Mouse (Mus musculus): ENCODE results near the gene Phyhipl. TPM values are rescaled to one million over a fixed set of nuclear protein-coding genes. Genes with fewer than 3 reads are reported as not detected.

Phyhipl gene
- total and polyA plus RNA-seq, 3 experiments: not detected

- no peaks in the 10 kb centered on the region for H3K27me3 ChIP-seq (replicated peaks)
- dilution Hi-C loops (cut with MboI; ENCODE audit: extremely low pct_ligation_motif_present, extremely low pct_unique_long_range_greater_than_20kb, low sequenced_read_pairs) (no loop called here), in situ Hi-C loops (cut with MboI; ENCODE audit: low pct_ligation_motif_present, low pct_unique_long_range_greater_than_20kb, low sequenced_read_pairs) (no loop called here)
- TF ChIP-seq JUND (conservative IDR thresholded peaks at IDR 0.05; ENCODE audit: low read depth, low read length): no peak
- no peaks in the 10 kb centered on the region for H3K36me3 ChIP-seq (replicated peaks in 1 of 2; ENCODE audit: control insufficient read depth in 1 of 2, insufficient read depth in 1 of 2, low read length in 1 of 2)
- no peak for DNase-seq (ENCODE audit: extremely low read depth)
- H3K4me1 ChIP-seq (ENCODE audit: control insufficient read depth in 1 of 2, insufficient read depth in 2 of 2): no peaks in the 10 kb centered on the region
- H3K4me3 ChIP-seq (replicated peaks in 1 of 3; ENCODE audit: low read depth in 2 of 3, low read length in 2 of 3, poor library complexity in 1 of 3): no peak overlapping the region
- H3K4me2 ChIP-seq (ENCODE audit: insufficient read depth, low read depth, poor library complexity, severe bottlenecking): no peak overlapping the region
- peaks cover 54% of the 10 kb centered on the region for H3K9me3 ChIP-seq (replicated peaks; ENCODE audit: low read length)
- no peak overlapping the region for H3K9ac ChIP-seq (ENCODE audit: insufficient read depth, low read depth)
- H3K27ac ChIP-seq (ENCODE audit: insufficient read depth, low read depth): no peak overlapping the region
- no peaks in the 10 kb centered on the region for H3K79me2 ChIP-seq (replicated peaks; ENCODE audit: control insufficient read depth, extremely low read depth, insufficient read depth, poor library complexity, severe bottlenecking)
These were observed 57.1 kb downstream of the Phyhipl start for GRCm38 (mm10) chr10:70598516-70599125.

GRCm38 (mm10) chr10:70598081-70598515 is 57.7 kb downstream of the Phyhipl start:
- Histone ChIP-seq H3K27ac (ENCODE audit: insufficient read depth, low read depth) (no peak overlapping the region), H3K79me2 (replicated peaks; ENCODE audit: control insufficient read depth, extremely low read depth, insufficient read depth, poor library complexity, severe bottlenecking) (no peaks in the 10 kb centered on the region), H3K27me3 (replicated peaks) (no peaks in the 10 kb centered on the region), H3K36me3 (replicated peaks in 1 of 2; ENCODE audit: control insufficient read depth in 1 of 2, insufficient read depth in 1 of 2, low read length in 1 of 2) (no peaks in the 10 kb centered on the region), H3K4me3 (replicated peaks in 1 of 3; ENCODE audit: low read depth in 2 of 3, low read length in 2 of 3, poor library complexity in 1 of 3) (no peak overlapping the region), H3K9ac (ENCODE audit: insufficient read depth, low read depth) (no peak overlapping the region), H3K4me1 (ENCODE audit: control insufficient read depth in 1 of 2, insufficient read depth in 2 of 2) (no peaks in the 10 kb centered on the region), H3K4me2 (ENCODE audit: insufficient read depth, low read depth, poor library complexity, severe bottlenecking) (no peak overlapping the region), H3K9me3 (replicated peaks; ENCODE audit: low read length) (peaks cover 57% of the 10 kb centered on the region)
- in situ Hi-C loops (cut with MboI; ENCODE audit: low pct_ligation_motif_present, low pct_unique_long_range_greater_than_20kb, low sequenced_read_pairs) (no loop called here), dilution Hi-C loops (cut with MboI; ENCODE audit: extremely low pct_ligation_motif_present, extremely low pct_unique_long_range_greater_than_20kb, low sequenced_read_pairs) (no loop called here)
- TF ChIP-seq MAX (IDR thresholded peaks at IDR 0.05; ENCODE audit: low read length) (no peak), JUND (conservative IDR thresholded peaks at IDR 0.05; ENCODE audit: low read depth, low read length) (no peak), MXI1 (IDR thresholded peaks at IDR 0.05; ENCODE audit: low read depth, low read length) (no peak), RAD21 (IDR thresholded peaks at IDR 0.05; ENCODE audit: low read depth, low read length) (no peak), MEF2A (IDR thresholded peaks at IDR 0.05; ENCODE audit: borderline replicate concordance, low read depth, low read length) (no peak), EP300 (IDR thresholded peaks at IDR 0.05; ENCODE audit: low read length) (no peak), E2F4 (IDR thresholded peaks at IDR 0.05; ENCODE audit: insufficient replicate concordance, low read depth, low read length) (no peak), ETS1 (conservative IDR thresholded peaks at IDR 0.05; ENCODE audit: low read depth, low read length) (no peak), CHD2 (IDR thresholded peaks at IDR 0.05; ENCODE audit: low read length) (no peak), NELFE (IDR thresholded peaks at IDR 0.05; ENCODE audit: low read depth, low read length) (no peak), USF2 (conservative IDR thresholded peaks at IDR 0.05; ENCODE audit: low read depth, low read length) (no peak), SMC3 (IDR thresholded peaks at IDR 0.05; ENCODE audit: low read depth, low read length) (no peak), USF1 (IDR thresholded peaks at IDR 0.05; ENCODE audit: low read depth, low read length) (no peak), TCF12 (IDR thresholded peaks at IDR 0.05; ENCODE audit: low read depth, low read length) (no peak), TBP (conservative IDR thresholded peaks at IDR 0.05; ENCODE audit: low read depth, low read length) (no peak), JUN (IDR thresholded peaks at IDR 0.05; ENCODE audit: insufficient read depth, low read depth, low read length) (no peak)
- no peak for DNase-seq (ENCODE audit: extremely low read depth)

Data from CH12.LX (cell line).